In genomic region chr10:96751580-96752264, GRCm38 (mm10) we compare ENCODE assay signal across 8 mouse cellular contexts.
A peak's percentile ranks its signal among the peaks of the same experiment; 100 is the strongest.
DNase-seq lines count a peak whose midpoint lies in the region; ATAC-seq and TF ChIP-seq lines count a peak whose summit lies in the region.

No protein-coding gene starts in this region.

- peak; percentile 66 for ATAC-seq in activated CD4-positive, CD25-positive, alpha-beta regulatory T cell, adult 4 months
- peak; percentile 95 for ATAC-seq in intestine, embryonic 16.5 days
- peak; percentile 84 for ATAC-seq in midbrain, embryonic 11.5 days (ENCODE audit: low FRiP score)

- H3K4me3 ChIP-seq in intestine, embryonic 16.5 days (ENCODE audit: low read length) = peak overlapping the region; percentile 18
- no peak overlapping the region for H3K4me3 ChIP-seq in midbrain, embryonic 11.5 days (ENCODE audit: low read depth, low read length)
- peak overlapping the region; percentile 14; the same call in 1 of the 2 replicates for H3K4me3 ChIP-seq in small intestine, adult 2 months (ENCODE audit: low read depth, low read length)

- no peak overlapping the region for H3K9ac ChIP-seq in intestine, embryonic 16.5 days (ENCODE audit: low read depth, low read length)
- H3K9ac ChIP-seq in midbrain, embryonic 11.5 days (ENCODE audit: low read length) = no peak overlapping the region

- peak overlapping the region; percentile 42 for H3K4me2 ChIP-seq in intestine, embryonic 16.5 days (ENCODE audit: low read depth, low read length)
- H3K4me2 ChIP-seq in midbrain, embryonic 11.5 days = no peak overlapping the region; the same call in 1 of the 2 replicates

- no peak for TF ChIP-seq CTCF in small intestine, adult 2 months (IDR thresholded peaks at IDR 0.05; ENCODE audit: extremely low read depth, insufficient read length, insufficient replicate concordance, low read depth, low read length)

- peaks cover 9% of the 10 kb centered on the region for H3K4me1 ChIP-seq in intestine, embryonic 16.5 days (ENCODE audit: control insufficient read depth, insufficient read depth, low read length)
- peaks cover 24% of the 10 kb centered on the region for H3K4me1 ChIP-seq in midbrain, embryonic 11.5 days (ENCODE audit: control insufficient read depth, insufficient read depth, low read length)
- H3K4me1 ChIP-seq in small intestine, adult 2 months (ENCODE audit: control insufficient read depth, insufficient read depth, insufficient read length, low read length) = no peaks in the 10 kb centered on the region; the same call in none of the 2 replicates

- TF ChIP-seq POLR2A in small intestine, adult 2 months (IDR thresholded peaks at IDR 0.05; ENCODE audit: low read depth, low read length) = no peak

- peak overlapping the region; percentile 13; the same call in 1 of the 2 replicates for H3K27ac ChIP-seq in intestine, embryonic 16.5 days (ENCODE audit: low read length)
- 0 out of 2 replicates have a peak overlapping the region, but pooled peaks have one; percentile 4 for H3K27ac ChIP-seq in midbrain, embryonic 11.5 days (ENCODE audit: low read depth, low read length)
- H3K27ac ChIP-seq in small intestine, adult 2 months (ENCODE audit: insufficient read depth, low read depth, low read length) = no peak overlapping the region

- no peaks in the 10 kb centered on the region for H3K27me3 ChIP-seq in intestine, embryonic 16.5 days (replicated peaks; ENCODE audit: control insufficient read depth, insufficient read depth, low read length)
- H3K27me3 ChIP-seq in midbrain, embryonic 11.5 days (ENCODE audit: control insufficient read depth, insufficient read depth, low read length) = no peaks in the 10 kb centered on the region
- H3K27me3 ChIP-seq in small intestine, adult 2 months (ENCODE audit: control insufficient read depth, insufficient read depth, low read length) = no peaks in the 10 kb centered on the region

- intact Hi-C loops in left cerebral cortex, postnatal 4 days (cut with DNase I) = no loop called here

- DNase-seq in embryo, embryonic 11 days = peak; percentile 86
- DNase-seq in gastrocnemius, postnatal 4 days (ENCODE audit: low spot score in 2 of 2) = peak; percentile 40 to 74
- peak; percentile 66 for DNase-seq in left cerebral cortex, postnatal 4 days
- DNase-seq in midbrain, embryonic 11.5 days (ENCODE audit: low spot score, missing footprints) = peak; percentile 90
- DNase-seq in MN1 (ENCODE audit: low spot score) = no peak

- H3K36me3 ChIP-seq in intestine, embryonic 16.5 days (ENCODE audit: control insufficient read depth, insufficient read depth, low read length) = no peaks in the 10 kb centered on the region
- no peaks in the 10 kb centered on the region for H3K36me3 ChIP-seq in midbrain, embryonic 11.5 days (ENCODE audit: control insufficient read depth, insufficient read depth, low read length)
- no peaks in the 10 kb centered on the region for H3K36me3 ChIP-seq in small intestine, adult 2 months (ENCODE audit: control insufficient read depth, insufficient read depth, low read length)

- H3K9me3 ChIP-seq in intestine, embryonic 16.5 days (ENCODE audit: control insufficient read depth, low read length) = no peaks in the 10 kb centered on the region
- H3K9me3 ChIP-seq in midbrain, embryonic 11.5 days (ENCODE audit: control insufficient read depth, low read length) = no peaks in the 10 kb centered on the region

- 10% methylated on average over 12 of the region's 12 CpGs for WGBS in intestine, embryonic 16.5 days
- 20% methylated on average over 12 of the region's 12 CpGs for WGBS in midbrain, embryonic 11.5 days
- 9% methylated on average over 12 of the region's 12 CpGs for WGBS in small intestine, adult 2 months
